In the genomic region with DNA sequence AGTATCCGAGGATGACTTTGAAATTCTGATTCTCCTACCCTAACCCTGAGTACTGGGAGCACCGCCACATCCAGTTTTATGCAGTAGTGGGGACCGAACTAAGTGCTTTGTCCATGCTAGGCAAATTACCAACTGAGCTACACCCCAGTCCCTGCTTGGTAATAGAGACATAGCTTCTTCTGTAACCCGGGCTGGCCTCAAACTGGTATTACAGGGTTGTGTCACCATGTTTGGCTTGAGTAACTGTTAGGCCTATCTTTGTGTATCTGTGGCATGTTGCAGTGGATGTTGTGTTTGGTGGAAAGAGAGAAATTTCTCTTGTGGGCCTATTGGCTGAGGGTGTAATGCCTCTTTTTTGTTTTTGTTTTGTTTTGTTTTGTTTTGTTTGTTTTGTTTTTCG, we compare ENCODE assay signal across 11 mouse cellular contexts.
"Had no signal": no experiment of that assay in that cellular context is flagged by ENCODE, and none has a peak within 500 bp of the region (broad histone marks: within the 10 kb centered on the region; RNA-seq: fewer than 3 reads in every experiment).

No protein-coding gene starts in this region.

- DNase-seq: retina, postnatal 1 day; right cerebral cortex, adult 18-20 months; right cerebral cortex, postnatal 14 days; right cerebral cortex, postnatal 25 days; spleen, adult 18-20 months; thymus, adult 18-20 months; thymus, adult 2 months; thymus, postnatal 14 days; thymus, postnatal 25 days; thymus, postnatal 36 days; thymus, postnatal 4 days had no signal
